Comparison of ENCODE assay signal across 8 mouse cellular contexts in the genomic region with DNA sequence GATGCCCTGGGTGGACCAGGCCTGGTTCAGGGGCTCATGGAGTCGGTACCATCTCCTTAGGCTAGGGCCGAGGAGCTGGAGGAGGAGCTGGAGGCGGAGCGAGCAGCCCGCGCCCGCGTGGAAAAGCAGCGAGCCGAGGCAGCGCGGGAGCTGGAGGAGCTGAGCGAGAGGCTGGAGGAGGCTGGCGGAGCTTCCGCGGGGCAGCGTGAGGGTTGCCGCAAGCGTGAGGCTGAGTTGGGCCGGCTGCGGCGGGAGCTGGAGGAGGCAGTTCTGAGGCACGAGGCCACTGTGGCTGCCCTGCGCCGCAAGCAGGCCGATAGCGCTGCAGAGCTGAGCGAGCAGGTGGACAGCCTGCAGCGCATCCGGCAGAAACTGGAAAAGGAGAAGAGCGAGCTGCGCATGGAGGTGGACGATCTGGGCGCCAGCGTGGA. TPM values are rescaled to one million over a fixed set of nuclear protein-coding genes. Genes with fewer than 3 reads are reported as not detected.
A peak's percentile ranks its signal among the peaks of the same experiment; 100 is the strongest.
DNase-seq lines count a peak whose midpoint lies in the region; ATAC-seq and TF ChIP-seq lines count a peak whose summit lies in the region.

No protein-coding gene starts in this region.

- H3K9ac ChIP-seq in lung, embryonic 14.5 days, result no peak overlapping the region; the same call in 1 of the 2 replicates
- H3K9ac ChIP-seq in forebrain, embryonic 16.5 days (replicated peaks; ENCODE audit: low read depth, low read length), result peak overlapping the region; percentile 64

- peaks cover 52% of the 10 kb centered on the region for H3K27me3 ChIP-seq in lung, embryonic 14.5 days (ENCODE audit: insufficient read depth, low read length)
- H3K27me3 ChIP-seq in forebrain, embryonic 16.5 days (replicated peaks; ENCODE audit: control insufficient read depth, insufficient read depth, low read length), result peaks cover 42% of the 10 kb centered on the region
- no peaks in the 10 kb centered on the region for H3K27me3 ChIP-seq in small intestine, adult 2 months (ENCODE audit: control insufficient read depth, insufficient read depth, low read length)

- H3K4me2 ChIP-seq in lung, embryonic 14.5 days, result peak overlapping the region; percentile 59
- peak overlapping the region; percentile 93 for H3K4me2 ChIP-seq in forebrain, embryonic 16.5 days (ENCODE audit: low read length)

- H3K36me3 ChIP-seq in lung, embryonic 14.5 days (ENCODE audit: insufficient read depth), result peaks cover 30% of the 10 kb centered on the region
- H3K36me3 ChIP-seq in forebrain, embryonic 16.5 days (ENCODE audit: control insufficient read depth, insufficient read depth), result peaks cover 14% of the 10 kb centered on the region
- peaks cover 17% of the 10 kb centered on the region for H3K36me3 ChIP-seq in small intestine, adult 2 months (ENCODE audit: control insufficient read depth, insufficient read depth, low read length)

- peak overlapping the region; percentile 29 for H3K4me3 ChIP-seq in lung, embryonic 14.5 days (ENCODE audit: low read depth, low read length)
- H3K4me3 ChIP-seq in forebrain, embryonic 16.5 days (replicated peaks; ENCODE audit: low read length), result peak overlapping the region; percentile 49
- H3K4me3 ChIP-seq in small intestine, adult 2 months (ENCODE audit: low read depth, low read length), result peak overlapping the region; percentile 57

- no peaks in the 10 kb centered on the region for H3K9me3 ChIP-seq in lung, embryonic 14.5 days (ENCODE audit: low read depth, low read length)
- no peaks in the 10 kb centered on the region for H3K9me3 ChIP-seq in forebrain, embryonic 16.5 days (ENCODE audit: control insufficient read depth, low read length)

- H3K4me1 ChIP-seq in lung, embryonic 14.5 days (ENCODE audit: insufficient read depth), result no peaks in the 10 kb centered on the region
- peaks cover 14% of the 10 kb centered on the region for H3K4me1 ChIP-seq in forebrain, embryonic 16.5 days (replicated peaks; ENCODE audit: control insufficient read depth, insufficient read depth, low read length)
- peaks cover 25% of the 10 kb centered on the region for H3K4me1 ChIP-seq in small intestine, adult 2 months (ENCODE audit: control insufficient read depth, insufficient read depth, insufficient read length, low read length)

- TF ChIP-seq CTCF in lung, embryonic 14.5 days (IDR thresholded peaks at IDR 0.05; ENCODE audit: low read depth), result no peak
- no peak for TF ChIP-seq CTCF in small intestine, adult 2 months (IDR thresholded peaks at IDR 0.05; ENCODE audit: extremely low read depth, insufficient read length, insufficient replicate concordance, low read depth, low read length)

- TF ChIP-seq POLR2A in small intestine, adult 2 months (IDR thresholded peaks at IDR 0.05; ENCODE audit: low read depth, low read length), result no peak

- ATAC-seq in lung, embryonic 14.5 days (ENCODE audit: insufficient read depth), result peak; percentile 14; the same call in 1 of the 2 replicates
- peak; percentile 80 for ATAC-seq in forebrain, embryonic 16.5 days
- ATAC-seq in megakaryocyte, adult 5-6 weeks (ENCODE audit: poor library complexity, severe bottlenecking), result peak; percentile 34

- no peak overlapping the region for H3K27ac ChIP-seq in lung, embryonic 14.5 days (ENCODE audit: low read depth)
- H3K27ac ChIP-seq in forebrain, embryonic 16.5 days (ENCODE audit: low read length), result no peak overlapping the region
- H3K27ac ChIP-seq in small intestine, adult 2 months (ENCODE audit: insufficient read depth, low read depth, low read length), result no peak overlapping the region

- peak; percentile 66 for DNase-seq in lung, embryonic 14.5 days
- DNase-seq in lung, adult 18-20 months, result no peak
- DNase-seq in cerebellum, adult 18-20 months, result peak; percentile 78 to 80
- peak; percentile 52 for DNase-seq in kidney, postnatal 14 days
- DNase-seq in B cell, adult 2 months, result no peak

- 3% methylated on average over 35 of the region's 35 CpGs for WGBS in lung, embryonic 14.5 days
- WGBS in forebrain, embryonic 16.5 days, result 1% methylated on average over 35 of the region's 35 CpGs
- WGBS in small intestine, adult 2 months, result 3% methylated on average over 35 of the region's 35 CpGs

RNA-seq across cellular contexts. Expression of gene Myh7b, which starts 18.2 kb away (rescaled TPM):
- 0.32 and 0.36 TPM in 2 replicates for polyA plus RNA-seq in lung, embryonic 14.5 days (2014; fragmentation: Nextera tagmentation; extraction: Ambion mirVana)
- polyA plus RNA-seq in forebrain, embryonic 16.5 days (2015; fragmentation: Nextera tagmentation; extraction: Ambion mirVana), result 0.62 and 0.63 TPM in 2 replicates
- not detected in 2 replicates for total RNA-seq in megakaryocyte, adult 5-6 weeks (2015)
- total RNA-seq in megakaryocyte, adult 5-6 weeks (2017), result not detected in 2 replicates
- 0.47 and 0.51 TPM in 2 replicates for polyA plus RNA-seq in small intestine, adult 2 months (2012; rRNA removed)

RNA-seq across cellular contexts. Expression of gene Gss, which starts 36.6 kb away (rescaled TPM):
- 22.0 TPM in 2 replicates for polyA plus RNA-seq in lung, embryonic 14.5 days (2014; fragmentation: Nextera tagmentation; extraction: Ambion mirVana)
- 14.1 and 15.0 TPM in 2 replicates for polyA plus RNA-seq in forebrain, embryonic 16.5 days (2015; fragmentation: Nextera tagmentation; extraction: Ambion mirVana)
- total RNA-seq in megakaryocyte, adult 5-6 weeks (2015), result 9.6 and 9.7 TPM in 2 replicates
- 13.3 and 17.1 TPM in 2 replicates for total RNA-seq in megakaryocyte, adult 5-6 weeks (2017)
- 73.0 and 85.3 TPM in 2 replicates for polyA plus RNA-seq in small intestine, adult 2 months (2012; rRNA removed)

Comparison
In these comparisons a context has a peak if more than half of its experiments do, and no peak if none do; other contexts are left out.
1. DNase-seq: peak in lung, embryonic 14.5 days (single experiment), cerebellum, adult 18-20 months (2 of 2) and kidney, postnatal 14 days (single experiment); none in lung, adult 18-20 months (0 of 2) and B cell, adult 2 months (0 of 2).
2. ATAC-seq: peak in every context shown above with its lines; median percentile 80 in forebrain, embryonic 16.5 days; 34 in megakaryocyte, adult 5-6 weeks; 14 in lung, embryonic 14.5 days.
3. Peak in every context shown above with its lines, with median percentiles within 50 percentile points of each other: H3K4me3 ChIP-seq.